Comparison of ENCODE assay signal across 16 mouse cellular contexts in genomic region chr1:91276581-91276980, GRCm38 (mm10). TPM values are rescaled to one million over a fixed set of nuclear protein-coding genes. Genes with fewer than 3 reads are reported as not detected.
"Had no signal": no experiment of that assay in that cellular context is flagged by ENCODE, and none has a peak within 500 bp of the region (broad histone marks: within the 10 kb centered on the region; RNA-seq: fewer than 3 reads in every experiment).

No protein-coding gene starts in this region.

- H3K27ac ChIP-seq: kidney, postnatal 0 days; limb, embryonic 12.5 days; liver, embryonic 15.5 days; neural tube, embryonic 15.5 days had no signal

- H3K4me3 ChIP-seq: limb, embryonic 12.5 days; liver, embryonic 15.5 days; myocyte; neural tube, embryonic 15.5 days had no signal

- H3K4me1 ChIP-seq: limb, embryonic 12.5 days; neural tube, embryonic 15.5 days had no signal

- H3K4me2 ChIP-seq: limb, embryonic 12.5 days; liver, embryonic 15.5 days; neural tube, embryonic 15.5 days had no signal

- H3K27me3 ChIP-seq: limb, embryonic 12.5 days; liver, embryonic 15.5 days; neural tube, embryonic 15.5 days had no signal

- DNase-seq: kidney, postnatal 36 days; layer of hippocampus, adult 9-11 months; layer of hippocampus, postnatal 36 days; lung, adult 2 months; lung, postnatal 36 days; midbrain, embryonic 14.5 days; right cerebral cortex, adult 18-20 months; right cerebral cortex, postnatal 25 days; thymus, postnatal 36 days had no signal

- H3K9ac ChIP-seq: limb, embryonic 12.5 days; liver, embryonic 15.5 days; neural tube, embryonic 15.5 days had no signal

- ATAC-seq: lung, postnatal 0 days had no signal

- H3K9me3 ChIP-seq: limb, embryonic 12.5 days; liver, embryonic 15.5 days; neural tube, embryonic 15.5 days had no signal

RNA-seq across cellular contexts. Expression of gene Espnl, which starts 45.3 kb away (rescaled TPM):
- total RNA-seq: liver, adult 2 months had no signal
- polyA plus RNA-seq: lung, postnatal 0 days had no signal
